Mouse (Mus musculus) olfactory bulb, adult 2 months (tissue): ENCODE results near the gene Hnrnpm. TPM values are rescaled to one million over a fixed set of nuclear protein-coding genes. Genes with fewer than 3 reads are reported as not detected.

ENCODE experiments used
- H3K27ac ChIP-seq: fragments of 200-500 bp; 2 replicates; pipeline ENCODE4 v1.5.1; 2012; ENCODE audit warnings: low read depth, low read length; ENCODE audit not compliant: insufficient read depth
- H3K4me1 ChIP-seq: fragments of 200-500 bp; 2 replicates; pipeline ENCODE4 v1.6.1; 2012; ENCODE audit warnings: low read length; ENCODE audit not compliant: control insufficient read depth, insufficient read depth
- H3K4me3 ChIP-seq: fragments of 200-500 bp; 2 replicates; pipeline ENCODE4 v1.5.1; 2012; ENCODE audit warnings: mild to moderate bottlenecking, low read depth, low read length, moderate library complexity; ENCODE audit not compliant: insufficient read depth
- CTCF ChIP-seq: fragments of 200-500 bp; IDR thresholded peaks from 2 replicates; pipeline ENCODE4 v1.5.1; 2012; ENCODE audit warnings: low read depth, mild to moderate bottlenecking, low read length, moderate library complexity; ENCODE audit not compliant: insufficient read depth
- POLR2A ChIP-seq: fragments of 200-500 bp; IDR thresholded peaks from 2 replicates; pipeline ENCODE4 v1.6.1; 2012; ENCODE audit warnings: mild to moderate bottlenecking, low read depth, low read length, moderate library complexity; ENCODE audit not compliant: insufficient read depth
- WGBS: fragments of 180-500 bp; shearing (Covaris S2); methylation state at CpG from one replicate; pipeline ENCODE4 v1.1.7; 2018; 5-methylcytosine and 5-hydroxymethylcytosine counted together
- polyA plus RNA-seq: library from polyadenylated mRNA; stranded (reverse); fragments of >200 nt; gene quantifications from 2 replicates; pipeline ENCODE4 v1.2.4, GENCODE M21; 2012; ENCODE audit warnings: low replicate concordance; ENCODE audit not compliant: missing spikeins, insufficient read depth, insufficient read length

Hnrnpm gene
- polyA plus RNA-seq, 1 experiment: 317 TPM

- Histone ChIP-seq H3K4me3 (no peak overlapping the region), H3K4me1 (no peaks in the 10 kb centered on the region), H3K27ac (no peak overlapping the region)
- no peak for TF ChIP-seq CTCF
- TF ChIP-seq POLR2A: no peak
- 95% methylated on average over 1 of the region's 1 CpGs for WGBS
Observed at GRCm38 (mm10) chr17:33717246-33717645, 30.6 kb upstream of the Hnrnpm start.

GRCm38 (mm10) chr17:33714779-33715178 is 28.1 kb upstream of the Hnrnpm start:
- no peak for TF ChIP-seq POLR2A
- no peak for TF ChIP-seq CTCF
- no peaks in the 10 kb centered on the region for H3K4me1 ChIP-seq
- no peak overlapping the region for H3K4me3 ChIP-seq
- no peak overlapping the region for H3K27ac ChIP-seq
- WGBS: 92% methylated on average over 1 of the region's 1 CpGs

GRCm38 (mm10) chr17:33713271-33713670 is 26.6 kb upstream of the Hnrnpm start:
- WGBS: 85% methylated on average over 5 of the region's 5 CpGs
- no peaks in the 10 kb centered on the region for H3K4me1 ChIP-seq

GRCm38 (mm10) chr17:33709834-33710233 is 23.2 kb upstream of the Hnrnpm start:
- no peak overlapping the region for H3K27ac ChIP-seq
- H3K4me3 ChIP-seq: no peak overlapping the region
- TF ChIP-seq POLR2A (no peak), CTCF (no peak)
- no peaks in the 10 kb centered on the region for H3K4me1 ChIP-seq
- 88% methylated on average over 3 of the region's 3 CpGs for WGBS

More at GRCm38 (mm10) chr17:33713271-33713670, 26.6 kb upstream of the Hnrnpm start:
- no peak overlapping the region for H3K27ac ChIP-seq
- no peak overlapping the region for H3K4me3 ChIP-seq
- TF ChIP-seq CTCF: no peak

GRCm38 (mm10) chr17:33703091-33703490 is 16.4 kb upstream of the Hnrnpm start:
- no peaks in the 10 kb centered on the region for H3K4me1 ChIP-seq
- no peak overlapping the region for H3K4me3 ChIP-seq
- WGBS: 90% methylated on average over 9 of the region's 9 CpGs
- no peak overlapping the region for H3K27ac ChIP-seq
- no peak for TF ChIP-seq CTCF
- no peak for TF ChIP-seq POLR2A

- 91% methylated on average over 1 of the region's 1 CpGs for WGBS
Observed at GRCm38 (mm10) chr17:33702178-33702577, 15.5 kb upstream of the Hnrnpm start.

GRCm38 (mm10) chr17:33695471-33695870 is 8.8 kb upstream of the Hnrnpm start:
- Histone ChIP-seq H3K4me3 (no peak overlapping the region), H3K27ac (no peak overlapping the region), H3K4me1 (no peaks in the 10 kb centered on the region)
- TF ChIP-seq POLR2A (no peak), CTCF (no peak)
- 88% methylated on average over 1 of the region's 1 CpGs for WGBS

More at GRCm38 (mm10) chr17:33702178-33702577, 15.5 kb upstream of the Hnrnpm start:
- no peaks in the 10 kb centered on the region for H3K4me1 ChIP-seq
- no peak overlapping the region for H3K4me3 ChIP-seq
- TF ChIP-seq CTCF: no peak
- no peak for TF ChIP-seq POLR2A
- H3K27ac ChIP-seq: no peak overlapping the region

GRCm38 (mm10) chr17:33685249-33685653 is 1.4 kb downstream of the Hnrnpm start:
- Histone ChIP-seq H3K27ac (peak overlapping the region; percentile 91), H3K4me1 (no peaks in the 10 kb centered on the region), H3K4me3 (peak overlapping the region; percentile 67)
- no peak for TF ChIP-seq CTCF
- TF ChIP-seq POLR2A: peak; percentile 80
- WGBS: under 1% methylated on average over 42 of the region's 42 CpGs

GRCm38 (mm10) chr17:33684671-33685231 is 1.9 kb downstream of the Hnrnpm start:
- H3K4me1 ChIP-seq: no peaks in the 10 kb centered on the region
- no peak for TF ChIP-seq POLR2A
- TF ChIP-seq CTCF: no peak; the same call in 1 of the 2 replicates
- H3K27ac ChIP-seq: peak overlapping the region; percentile 91
- H3K4me3 ChIP-seq: peak overlapping the region; percentile 67
- under 1% methylated on average over 44 of the region's 44 CpGs for WGBS

- no peak for TF ChIP-seq POLR2A
- TF ChIP-seq CTCF: no peak
- Histone ChIP-seq H3K4me1 (no peaks in the 10 kb centered on the region), H3K4me3 (no peak overlapping the region), H3K27ac (no peak overlapping the region)
Observed at GRCm38 (mm10) chr17:33681767-33682166, 4.9 kb downstream of the Hnrnpm start.

- Histone ChIP-seq H3K4me3 (no peak overlapping the region), H3K27ac (no peak overlapping the region), H3K4me1 (no peaks in the 10 kb centered on the region)
- TF ChIP-seq CTCF (no peak), POLR2A (no peak)
Observed at GRCm38 (mm10) chr17:33678771-33679170, 7.9 kb downstream of the Hnrnpm start.
